Mouse (Mus musculus): ENCODE results near the gene Gm15737. TPM values are rescaled to one million over a fixed set of nuclear protein-coding genes. Genes with fewer than 3 reads are reported as not detected.

Gene Gm15737
- polyA plus RNA-seq, 1 experiment from 2014 or later: 0.39 TPM

- Histone ChIP-seq H3K4me3 (ENCODE audit: control insufficient read depth in 1 of 2, insufficient read depth in 1 of 2, low read depth in 1 of 2, low read length in 2 of 2) (no peak overlapping the region), H3K36me3 (ENCODE audit: control insufficient read depth, insufficient read depth, low read length) (peaks cover 48% of the 10 kb centered on the region), H3K27me3 (ENCODE audit: control insufficient read depth, insufficient read depth, low read length) (no peaks in the 10 kb centered on the region), H3K9me3 (ENCODE audit: control insufficient read depth, low read length) (no peaks in the 10 kb centered on the region), H3K4me2 (ENCODE audit: low read length) (no peak overlapping the region), H3K4me1 (ENCODE audit: control insufficient read depth in 2 of 2, insufficient read depth in 2 of 2, low read length in 2 of 2) (peaks cover 12 to 31% of the 10 kb centered on the region in 2 experiments), H3K27ac (replicated peaks in 1 of 2; ENCODE audit: control insufficient read depth in 1 of 2, insufficient read depth in 1 of 2, low read depth in 2 of 2, low read length in 2 of 2) (no peak overlapping the region), H3K9ac (ENCODE audit: low read length) (no peak overlapping the region)
- 89% methylated on average over 13 of the region's 13 CpGs for WGBS
- ATAC-seq (ENCODE audit: insufficient number of reproducible peaks, insufficient read depth, low FRiP score, low read depth): no peak
Observed at GRCm38 (mm10) chr6:92857761-92858160, 11.4 kb upstream of the Gm15737 start.

- Histone ChIP-seq H3K4me2 (ENCODE audit: low read length) (no peak overlapping the region), H3K36me3 (ENCODE audit: control insufficient read depth, insufficient read depth, low read length) (peaks cover 47% of the 10 kb centered on the region), H3K9ac (ENCODE audit: low read length) (no peak overlapping the region), H3K4me1 (ENCODE audit: control insufficient read depth in 2 of 2, insufficient read depth in 2 of 2, low read length in 2 of 2) (peaks cover 16 to 37% of the 10 kb centered on the region in 2 experiments), H3K27me3 (ENCODE audit: control insufficient read depth, insufficient read depth, low read length) (no peaks in the 10 kb centered on the region), H3K4me3 (ENCODE audit: control insufficient read depth in 1 of 2, insufficient read depth in 1 of 2, low read depth in 1 of 2, low read length in 2 of 2) (no peak overlapping the region), H3K27ac (replicated peaks in 1 of 2; ENCODE audit: control insufficient read depth in 1 of 2, insufficient read depth in 1 of 2, low read depth in 2 of 2, low read length in 2 of 2) (0 out of 4 replicates have a peak overlapping the region, but pooled peaks of 1 of the 2 experiments have one; percentile 3), H3K9me3 (ENCODE audit: control insufficient read depth, low read length) (no peaks in the 10 kb centered on the region)
- ATAC-seq (ENCODE audit: insufficient number of reproducible peaks, insufficient read depth, low FRiP score, low read depth): no peak
- WGBS: 74% methylated on average over 12 of the region's 12 CpGs
Observed at GRCm38 (mm10) chr6:92858721-92859510, 10.2 kb upstream of the Gm15737 start.

DNA sequence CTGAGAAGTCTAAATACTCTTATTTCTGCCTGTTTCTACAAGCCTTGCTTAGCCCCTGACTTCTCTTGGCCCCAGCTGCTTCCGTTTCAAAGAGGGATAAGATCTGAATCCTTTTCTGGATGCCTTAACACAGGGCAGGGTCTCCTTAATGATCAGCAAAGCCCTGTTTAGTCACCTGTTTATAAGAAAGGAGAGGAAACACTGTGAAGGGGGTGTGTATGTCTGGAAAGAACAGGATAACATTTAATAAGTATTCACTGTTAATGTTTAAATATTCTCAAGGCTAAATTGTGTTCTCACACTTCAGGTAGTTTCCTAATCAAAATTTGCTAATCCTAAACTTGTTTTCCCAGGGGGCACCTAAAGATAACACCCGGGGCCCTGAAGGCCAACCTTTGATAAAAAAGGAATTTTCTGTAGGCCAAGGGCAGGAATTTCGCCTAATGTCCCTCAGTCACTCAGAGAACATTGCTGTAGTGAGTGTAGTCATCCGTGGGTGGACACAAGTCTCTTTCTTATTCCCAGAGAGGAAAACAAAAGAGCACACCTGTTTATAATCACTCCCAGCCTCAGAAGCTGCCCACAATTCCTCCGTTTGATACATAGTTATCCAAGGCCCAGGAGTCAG lies 8.8 kb upstream of the Gm15737 start:
- peaks cover 48% of the 10 kb centered on the region for H3K36me3 ChIP-seq (ENCODE audit: control insufficient read depth, insufficient read depth, low read length)
- no peak overlapping the region for H3K4me2 ChIP-seq (ENCODE audit: low read length)
- H3K9ac ChIP-seq (ENCODE audit: low read length): no peak overlapping the region
- H3K4me3 ChIP-seq (ENCODE audit: control insufficient read depth in 1 of 2, insufficient read depth in 1 of 2, low read depth in 1 of 2, low read length in 2 of 2): no peak overlapping the region
- no peak for ATAC-seq (ENCODE audit: insufficient number of reproducible peaks, insufficient read depth, low FRiP score, low read depth)
- 0 out of 4 replicates have a peak overlapping the region, but pooled peaks of 1 of the 2 experiments have one; percentile 3 for H3K27ac ChIP-seq (replicated peaks in 1 of 2; ENCODE audit: control insufficient read depth in 1 of 2, insufficient read depth in 1 of 2, low read depth in 2 of 2, low read length in 2 of 2)
- H3K4me1 ChIP-seq (ENCODE audit: control insufficient read depth in 2 of 2, insufficient read depth in 2 of 2, low read length in 2 of 2): peaks cover 12 to 30% of the 10 kb centered on the region in 2 experiments; a peak in 3 of 4 replicates
- 26% methylated on average over 5 of the region's 5 CpGs for WGBS
- no peaks in the 10 kb centered on the region for H3K9me3 ChIP-seq (ENCODE audit: control insufficient read depth, low read length)
- H3K27me3 ChIP-seq (ENCODE audit: control insufficient read depth, insufficient read depth, low read length): no peaks in the 10 kb centered on the region

DNA sequence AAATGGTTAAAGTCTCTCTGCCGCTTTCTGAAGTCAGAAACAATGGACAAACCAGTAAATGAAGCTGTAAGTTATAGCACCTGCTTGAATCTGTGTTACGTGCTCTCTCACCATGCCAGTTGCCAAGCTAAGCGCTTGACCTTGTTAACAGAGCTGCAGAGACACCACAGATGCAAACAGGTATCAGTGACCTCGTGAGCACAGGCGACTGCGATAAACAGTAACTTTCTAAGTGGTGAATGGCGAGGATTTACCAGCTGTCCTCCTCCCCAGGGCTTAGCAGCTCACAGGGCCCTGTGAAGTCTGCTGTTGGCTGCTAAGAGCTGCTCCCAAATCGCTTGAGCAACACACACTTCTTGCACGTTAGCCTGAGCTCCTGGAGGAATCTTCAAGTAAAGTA lies 6.6 kb upstream of the Gm15737 start:
- WGBS: 33% methylated on average over 9 of the region's 9 CpGs
- peak; percentile 68; the same call in 1 of the 2 replicates for ATAC-seq (ENCODE audit: insufficient number of reproducible peaks, insufficient read depth, low FRiP score, low read depth)

GRCm38 (mm10) chr6:92869582-92870219 lies 544 bp downstream of the Gm15737 start:
- Histone ChIP-seq H3K27me3 (ENCODE audit: control insufficient read depth, insufficient read depth, low read length) (no peaks in the 10 kb centered on the region), H3K4me3 (ENCODE audit: control insufficient read depth in 1 of 2, insufficient read depth in 1 of 2, low read depth in 1 of 2, low read length in 2 of 2) (peak overlapping the region in 1 of 2 experiments; percentile 12; a peak in 2 of 4 replicates), H3K4me1 (ENCODE audit: control insufficient read depth in 2 of 2, insufficient read depth in 2 of 2, low read length in 2 of 2) (peaks cover 13 to 24% of the 10 kb centered on the region in 2 experiments), H3K9ac (ENCODE audit: low read length) (peak overlapping the region; percentile 65), H3K4me2 (ENCODE audit: low read length) (peak overlapping the region; percentile 56), H3K36me3 (ENCODE audit: control insufficient read depth, insufficient read depth, low read length) (peaks cover 54% of the 10 kb centered on the region), H3K27ac (replicated peaks in 1 of 2; ENCODE audit: control insufficient read depth in 1 of 2, insufficient read depth in 1 of 2, low read depth in 2 of 2, low read length in 2 of 2) (peak overlapping the region; percentile 88 to 100), H3K9me3 (ENCODE audit: control insufficient read depth, low read length) (no peaks in the 10 kb centered on the region)
- 21% methylated on average over 16 of the region's 16 CpGs for WGBS
- ATAC-seq (ENCODE audit: insufficient number of reproducible peaks, insufficient read depth, low FRiP score, low read depth): peak; percentile 69

More for the DNA sequence above, 6.6 kb upstream of the Gm15737 start:
- Histone ChIP-seq H3K27ac (replicated peaks in 1 of 2; ENCODE audit: control insufficient read depth in 1 of 2, insufficient read depth in 1 of 2, low read depth in 2 of 2, low read length in 2 of 2) (peak overlapping the region; percentile 64 to 67; a peak in 3 of 4 replicates), H3K4me3 (ENCODE audit: control insufficient read depth in 1 of 2, insufficient read depth in 1 of 2, low read depth in 1 of 2, low read length in 2 of 2) (no peak overlapping the region), H3K9me3 (ENCODE audit: control insufficient read depth, low read length) (no peaks in the 10 kb centered on the region), H3K4me1 (ENCODE audit: control insufficient read depth in 2 of 2, insufficient read depth in 2 of 2, low read length in 2 of 2) (peaks cover 12 to 28% of the 10 kb centered on the region in 2 experiments; a peak in 3 of 4 replicates), H3K9ac (ENCODE audit: low read length) (peak overlapping the region; percentile 34; the same call in 1 of the 2 replicates), H3K36me3 (ENCODE audit: control insufficient read depth, insufficient read depth, low read length) (peaks cover 50% of the 10 kb centered on the region), H3K27me3 (ENCODE audit: control insufficient read depth, insufficient read depth, low read length) (no peaks in the 10 kb centered on the region), H3K4me2 (ENCODE audit: low read length) (no peak overlapping the region)

DNA sequence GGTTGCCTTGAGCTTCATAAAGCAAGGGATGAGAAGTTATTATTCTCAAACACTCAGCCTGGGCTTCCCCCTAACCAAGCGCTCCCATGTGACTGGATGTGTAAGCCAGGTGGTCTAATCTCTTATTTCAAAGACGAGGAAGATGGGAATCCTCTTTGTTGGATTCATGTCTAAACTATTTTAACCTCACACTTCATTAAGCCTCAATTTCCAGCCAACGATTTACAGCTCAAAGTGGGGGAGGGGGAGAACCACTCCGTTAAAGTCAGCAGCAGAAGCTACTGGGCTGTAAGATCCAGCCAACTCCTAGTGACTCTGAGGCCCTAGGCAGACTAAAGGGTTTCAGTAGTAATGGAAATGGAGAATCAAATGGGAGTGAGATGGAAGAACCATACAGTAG lies 2.7 kb downstream of the Gm15737 start:
- no peak overlapping the region for H3K4me2 ChIP-seq (ENCODE audit: low read length)
- H3K9me3 ChIP-seq (ENCODE audit: control insufficient read depth, low read length): no peaks in the 10 kb centered on the region
- H3K27me3 ChIP-seq (ENCODE audit: control insufficient read depth, insufficient read depth, low read length): no peaks in the 10 kb centered on the region
- no peak overlapping the region for H3K9ac ChIP-seq (ENCODE audit: low read length)
- peaks cover 19 to 33% of the 10 kb centered on the region in 2 experiments for H3K4me1 ChIP-seq (ENCODE audit: control insufficient read depth in 2 of 2, insufficient read depth in 2 of 2, low read length in 2 of 2)
- H3K36me3 ChIP-seq (ENCODE audit: control insufficient read depth, insufficient read depth, low read length): peaks cover 49% of the 10 kb centered on the region
- no peak overlapping the region for H3K27ac ChIP-seq (replicated peaks in 1 of 2; ENCODE audit: control insufficient read depth in 1 of 2, insufficient read depth in 1 of 2, low read depth in 2 of 2, low read length in 2 of 2)
- no peak overlapping the region for H3K4me3 ChIP-seq (ENCODE audit: control insufficient read depth in 1 of 2, insufficient read depth in 1 of 2, low read depth in 1 of 2, low read length in 2 of 2)
- WGBS: 64% methylated on average over 4 of the region's 4 CpGs
- ATAC-seq (ENCODE audit: insufficient number of reproducible peaks, insufficient read depth, low FRiP score, low read depth): no peak

- peaks cover 19 to 33% of the 10 kb centered on the region in 2 experiments for H3K4me1 ChIP-seq (ENCODE audit: control insufficient read depth in 2 of 2, insufficient read depth in 2 of 2, low read length in 2 of 2)
- H3K9me3 ChIP-seq (ENCODE audit: control insufficient read depth, low read length): no peaks in the 10 kb centered on the region
- ATAC-seq (ENCODE audit: insufficient number of reproducible peaks, insufficient read depth, low FRiP score, low read depth): no peak
- H3K27ac ChIP-seq (replicated peaks in 1 of 2; ENCODE audit: control insufficient read depth in 1 of 2, insufficient read depth in 1 of 2, low read depth in 2 of 2, low read length in 2 of 2): no peak overlapping the region
- H3K36me3 ChIP-seq (ENCODE audit: control insufficient read depth, insufficient read depth, low read length): peaks cover 55% of the 10 kb centered on the region
- H3K9ac ChIP-seq (ENCODE audit: low read length): no peak overlapping the region
- no peak overlapping the region for H3K4me3 ChIP-seq (ENCODE audit: control insufficient read depth in 1 of 2, insufficient read depth in 1 of 2, low read depth in 1 of 2, low read length in 2 of 2)
- H3K4me2 ChIP-seq (ENCODE audit: low read length): no peak overlapping the region
- no peaks in the 10 kb centered on the region for H3K27me3 ChIP-seq (ENCODE audit: control insufficient read depth, insufficient read depth, low read length)
- 88% methylated on average over 10 of the region's 10 CpGs for WGBS
Observed at GRCm38 (mm10) chr6:92872766-92873165, 3.6 kb downstream of the Gm15737 start.

Measured in heart, embryonic 14.5 days (tissue).